Mouse (Mus musculus): ENCODE measurements around the gene Miga2. TPM values are rescaled to one million over a fixed set of nuclear protein-coding genes. Genes with fewer than 3 reads are reported as not detected.

The Miga2 gene
- polyA plus RNA-seq (2015; fragmentation: Nextera tagmentation; extraction: Ambion mirVana): 33.5 and 36.1 TPM in 2 replicates

DNA sequence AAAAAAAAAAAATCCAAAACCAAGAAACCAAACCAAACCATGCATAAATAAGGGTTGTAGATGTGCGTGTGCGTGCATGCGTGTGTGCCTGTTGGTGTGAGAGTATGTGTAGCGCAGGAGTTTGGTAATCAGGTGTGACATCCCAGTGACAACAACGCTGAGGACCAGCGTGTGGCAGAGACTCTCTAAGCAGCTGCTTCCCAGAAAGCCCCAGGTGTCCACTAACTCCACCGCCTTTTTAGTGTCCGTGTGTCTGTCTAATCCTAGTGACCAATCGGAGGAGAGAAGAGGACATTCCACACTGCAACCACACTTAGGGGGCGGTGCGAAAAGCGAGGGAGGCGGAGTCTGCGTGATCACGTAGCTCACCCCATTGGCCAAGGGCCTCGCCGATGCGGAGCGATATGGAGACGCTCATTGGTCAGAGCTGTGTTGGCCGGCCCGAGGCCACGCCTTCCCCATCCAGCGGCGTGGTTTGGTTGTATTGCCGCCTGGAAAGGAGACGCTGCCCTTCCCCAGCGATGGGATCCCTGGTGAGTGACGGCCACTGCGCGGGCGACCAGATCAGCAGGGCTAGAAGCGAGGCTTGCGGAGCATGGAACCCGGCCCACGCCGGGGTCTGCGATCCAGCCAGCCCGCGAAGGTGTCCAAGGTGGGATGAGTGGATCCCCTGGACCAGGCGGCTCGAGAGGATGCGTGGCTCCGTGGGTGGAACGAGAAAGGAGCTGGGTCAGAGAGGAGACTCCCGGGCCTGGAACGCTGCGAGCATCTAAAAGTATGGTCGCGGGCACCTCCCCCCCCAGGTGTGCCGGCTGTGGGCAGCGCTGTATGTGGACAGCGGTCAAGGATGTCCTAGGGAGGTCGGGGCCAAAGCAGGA lies at the start of gene Miga2:
TSS of gene Miga2 (plus strand) at position 461 of the 878 bp plus-strand sequence.

DNA sequence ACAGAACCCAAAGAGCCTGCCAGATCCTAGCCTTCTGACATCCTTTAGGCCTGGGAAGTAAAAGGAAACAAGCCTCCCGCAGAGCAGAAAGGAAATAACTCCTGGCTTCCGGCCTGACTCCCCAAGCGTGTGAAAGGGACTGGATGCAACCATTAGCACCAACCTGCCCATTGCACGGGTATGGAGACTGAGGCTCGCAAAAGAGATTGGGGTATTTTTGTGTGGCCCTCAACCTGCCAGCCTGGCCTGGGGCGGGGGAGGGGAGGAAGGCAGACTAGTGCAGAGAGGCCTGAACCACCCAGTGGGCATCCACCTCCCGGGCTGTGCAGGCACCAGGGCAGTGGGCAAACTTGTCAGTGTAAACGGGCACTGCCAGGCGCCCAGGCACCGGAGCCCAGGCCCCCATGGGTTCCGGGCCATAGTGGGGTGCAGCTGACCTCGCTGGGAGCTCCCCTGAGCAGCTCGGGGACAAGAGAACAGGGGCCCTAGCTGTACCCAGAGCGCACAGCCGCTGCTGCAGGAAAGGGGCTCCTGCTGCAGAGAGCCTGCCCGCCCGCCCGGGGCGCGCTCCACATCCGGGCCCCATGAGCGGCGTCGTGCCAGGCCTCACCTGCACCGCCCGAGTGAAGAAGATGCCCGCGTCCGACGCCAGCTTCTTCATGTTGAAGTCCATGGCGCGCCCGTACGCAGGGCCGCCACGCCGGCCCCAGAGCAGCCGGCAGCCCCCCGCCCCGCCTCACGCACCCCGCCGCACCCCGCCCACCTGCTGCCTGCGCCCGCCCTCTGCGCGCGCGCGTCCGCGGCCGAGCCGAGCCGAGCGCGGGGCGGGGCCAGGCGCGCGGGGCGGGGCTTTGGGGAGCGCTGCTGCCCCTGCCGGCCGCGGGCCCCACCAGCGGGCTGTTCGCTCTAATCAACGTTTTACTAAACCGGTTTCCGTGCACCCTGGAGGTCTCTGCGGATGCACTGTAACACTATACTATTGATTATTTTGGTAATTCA lies 5.2 kb upstream of the Miga2 start, which contains the start of gene Sh3glb2:
TSS of gene Sh3glb2 (minus strand) at position 805 of the 999 bp plus-strand sequence.

DNA sequence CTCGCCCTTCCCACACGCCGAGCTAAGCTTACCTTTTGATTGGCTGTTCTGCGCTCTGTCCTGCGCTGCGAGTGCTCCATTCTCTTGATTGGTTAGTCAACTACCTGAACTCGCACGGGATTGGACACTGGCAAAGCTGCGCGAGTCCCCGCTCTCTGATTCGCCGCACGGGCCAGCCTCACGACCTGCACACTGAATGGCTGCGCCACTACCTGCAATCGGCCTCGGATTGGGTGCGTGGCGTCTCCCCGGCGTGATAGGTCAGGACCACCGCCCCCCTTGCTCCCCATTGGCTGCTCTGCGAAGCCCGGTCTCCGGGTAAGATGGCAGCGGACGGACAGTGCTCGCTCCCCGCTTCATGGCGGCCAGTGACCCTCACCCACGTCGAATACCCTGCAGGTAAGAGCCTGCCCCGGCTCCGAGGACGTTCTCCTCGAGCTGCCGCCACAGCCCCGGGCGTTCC lies 28.1 kb downstream of the Miga2 start, which contains the start of gene Dolpp1:
TSS of gene Dolpp1 (plus strand) at position 141 of the 463 bp plus-strand sequence.

DNA sequence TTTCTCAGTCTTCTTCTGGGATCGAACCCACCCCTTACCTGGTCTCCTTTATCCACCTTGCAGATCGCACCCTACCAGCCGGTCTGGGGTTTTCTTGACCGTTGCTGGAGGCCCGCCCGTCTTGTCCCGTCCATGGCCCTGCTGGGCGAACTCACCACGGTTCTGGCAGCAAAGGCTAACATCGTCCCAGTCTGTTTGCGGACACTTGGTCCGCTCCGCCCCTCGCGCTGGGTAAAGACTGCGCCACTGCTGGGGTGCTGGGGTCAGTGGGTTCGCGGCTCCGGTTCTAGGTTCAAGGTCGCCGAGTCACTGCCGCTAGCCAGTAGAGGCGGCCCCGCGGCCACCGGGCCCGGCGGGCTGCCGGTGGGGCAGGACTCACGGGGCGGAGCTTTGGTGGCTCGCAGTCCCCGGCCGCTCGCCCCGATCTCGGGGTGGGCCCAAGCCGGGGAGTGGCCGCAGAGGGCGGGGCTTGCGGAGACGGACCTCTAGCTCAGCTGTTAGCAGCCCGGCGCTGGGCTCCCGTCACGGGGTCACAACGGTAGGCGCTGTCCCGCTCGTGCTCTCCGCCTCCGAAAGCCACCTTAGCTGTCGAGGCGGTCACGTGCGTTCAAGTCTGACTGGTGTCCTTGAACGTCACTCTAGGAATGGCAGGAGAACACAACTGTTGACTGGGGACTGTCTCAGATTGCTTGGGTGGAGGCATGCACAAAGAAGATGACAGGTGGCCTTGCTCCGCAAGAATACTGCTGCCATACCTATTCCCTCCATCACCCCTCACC lies 51.3 kb downstream of the Miga2 start, which contains the start of gene Crat:
TSS of gene Crat (minus strand) at position 657 of the 779 bp plus-strand sequence.

GRCm38 (mm10) chr2:30415936-30416648 lies 52.1 kb downstream of the Miga2 start, which contains the start of gene Ptpa:
Gene Ptpa (plus strand): TSS chr2:30416039.

Small RNA genes within 50 kb of the gene (microRNA-seq; reads per million reads assigned to microRNA genes)
- gene Gm47292: not detected

Other genes starting within 250 kb of the Miga2 start
- 16.3 and 17.7 TPM in 2 replicates for gene Zer1, start 239.6 kb upstream of the Miga2 start, polyA plus RNA-seq (2015; fragmentation: Nextera tagmentation; extraction: Ambion mirVana)
- 9.2 and 10.8 TPM in 2 replicates for gene Tbc1d13, start 230.5 kb upstream of the Miga2 start, polyA plus RNA-seq (2015; fragmentation: Nextera tagmentation; extraction: Ambion mirVana)
- 52.6 and 59.4 TPM in 2 replicates for gene Endog, start 192.7 kb upstream of the Miga2 start, polyA plus RNA-seq (2015; fragmentation: Nextera tagmentation; extraction: Ambion mirVana)
- 52.8 and 64.2 TPM in 2 replicates for gene Spout1, start 185.8 kb upstream of the Miga2 start, polyA plus RNA-seq (2015; fragmentation: Nextera tagmentation; extraction: Ambion mirVana)
- 17.1 and 18.6 TPM in 2 replicates for gene Kyat1, start 158.4 kb upstream of the Miga2 start, polyA plus RNA-seq (2015; fragmentation: Nextera tagmentation; extraction: Ambion mirVana)
- 60.2 and 61.1 TPM in 2 replicates for gene Lrrc8a, start 126.5 kb upstream of the Miga2 start, polyA plus RNA-seq (2015; fragmentation: Nextera tagmentation; extraction: Ambion mirVana)
- gene Gm28035, start 123.7 kb upstream of the Miga2 start, polyA plus RNA-seq (2015; fragmentation: Nextera tagmentation; extraction: Ambion mirVana): 0.09 and 0.15 TPM in 2 replicates
- gene Phyhd1, start 98.0 kb upstream of the Miga2 start, polyA plus RNA-seq (2015; fragmentation: Nextera tagmentation; extraction: Ambion mirVana): 7.3 and 8.3 TPM in 2 replicates
- not detected in 2 replicates for gene Gm28038, start 83.2 kb upstream of the Miga2 start, polyA plus RNA-seq (2015; fragmentation: Nextera tagmentation; extraction: Ambion mirVana)
- 42.0 and 45.1 TPM in 2 replicates for gene Dolk, start 77.9 kb upstream of the Miga2 start, polyA plus RNA-seq (2015; fragmentation: Nextera tagmentation; extraction: Ambion mirVana)
- 10.0 and 11.1 TPM in 2 replicates for gene Nup188, start 77.8 kb upstream of the Miga2 start, polyA plus RNA-seq (2015; fragmentation: Nextera tagmentation; extraction: Ambion mirVana)
- gene Sh3glb2, start 4.9 kb upstream of the Miga2 start, polyA plus RNA-seq (2015; fragmentation: Nextera tagmentation; extraction: Ambion mirVana): 180 and 203 TPM in 2 replicates
- gene Dolpp1, start 28.0 kb downstream of the Miga2 start, polyA plus RNA-seq (2015; fragmentation: Nextera tagmentation; extraction: Ambion mirVana): 53.7 and 54.8 TPM in 2 replicates
- 25.8 and 29.2 TPM in 2 replicates for gene Crat, start 51.6 kb downstream of the Miga2 start, polyA plus RNA-seq (2015; fragmentation: Nextera tagmentation; extraction: Ambion mirVana)
- gene Ptpa, start 51.8 kb downstream of the Miga2 start, polyA plus RNA-seq (2015; fragmentation: Nextera tagmentation; extraction: Ambion mirVana): 125 and 136 TPM in 2 replicates
- 2.4 and 6.8 TPM in 2 replicates for gene Ier5l, start 110.0 kb downstream of the Miga2 start, polyA plus RNA-seq (2015; fragmentation: Nextera tagmentation; extraction: Ambion mirVana)
- gene Cstad, start 230.8 kb downstream of the Miga2 start, polyA plus RNA-seq (2015; fragmentation: Nextera tagmentation; extraction: Ambion mirVana): 0.32 and 0.59 TPM in 2 replicates

All from neural tube, postnatal 0 days (tissue).